In genomic region chr4:118409142-118409900, GRCm38 (mm10) we compare ENCODE assay signal across 8 mouse cellular contexts. TPM values are rescaled to one million over a fixed set of nuclear protein-coding genes. Genes with fewer than 3 reads are reported as not detected.
DNase-seq lines count a peak whose midpoint lies in the region; ATAC-seq and TF ChIP-seq lines count a peak whose summit lies in the region.

Gene Szt2 (minus strand): TSS chr4:118409273.
Gene Med8 (plus strand): TSS chr4:118409337.

- in situ Hi-C loops in ES-E14 (cut with MboI; ENCODE audit: low sequenced_read_pairs in 2 of 2, unreplicated experiment in 2 of 2), result no loop called here

- intact Hi-C loops in heart, postnatal 36 days (cut with DNase I), result loop anchor here (2.0 to 5.0 kb wide), 2 partner anchors 17 to 158 kb away; no protein-coding TSS in a partner anchor

- no peaks in the 10 kb centered on the region for H3K9me3 ChIP-seq in ES-E14 (ENCODE audit: control insufficient read depth, insufficient read depth, low read depth, low read length)
- no peaks in the 10 kb centered on the region for H3K9me3 ChIP-seq in forebrain, embryonic 16.5 days (ENCODE audit: control insufficient read depth, low read length)
- H3K9me3 ChIP-seq in lung, embryonic 14.5 days (ENCODE audit: low read depth, low read length), result no peaks in the 10 kb centered on the region

- H3K27me3 ChIP-seq in forebrain, embryonic 16.5 days (replicated peaks; ENCODE audit: control insufficient read depth, insufficient read depth, low read length), result no peaks in the 10 kb centered on the region
- H3K27me3 ChIP-seq in lung, embryonic 14.5 days (ENCODE audit: insufficient read depth, low read length), result no peaks in the 10 kb centered on the region
- H3K27me3 ChIP-seq in thymus, adult 2 months (ENCODE audit: control insufficient read depth, insufficient read depth, low read length), result no peaks in the 10 kb centered on the region

- H3K4me2 ChIP-seq in forebrain, embryonic 16.5 days (ENCODE audit: low read length), result peak within 1 kb of the TSS; percentile 82
- peak within 1 kb of the TSS; percentile 88 for H3K4me2 ChIP-seq in lung, embryonic 14.5 days

- peak within 1 kb of the TSS; percentile 92 for H3K9ac ChIP-seq in ES-E14 (ENCODE audit: insufficient read depth, low read depth, low read length, poor library complexity, severe bottlenecking)
- peak within 1 kb of the TSS; percentile 92 for H3K9ac ChIP-seq in forebrain, embryonic 16.5 days (replicated peaks; ENCODE audit: low read depth, low read length)
- peak within 1 kb of the TSS; percentile 86 for H3K9ac ChIP-seq in lung, embryonic 14.5 days

- H3K27ac ChIP-seq in ES-E14 (ENCODE audit: insufficient read depth, low read depth, low read length, poor library complexity, severe bottlenecking), result no peak within 1 kb of the TSS
- peak within 1 kb of the TSS; percentile 35 for H3K27ac ChIP-seq in forebrain, embryonic 16.5 days (ENCODE audit: low read length)
- H3K27ac ChIP-seq in layer of hippocampus, adult 2 months, result peak within 1 kb of the TSS; percentile 92
- peak within 1 kb of the TSS; percentile 60 for H3K27ac ChIP-seq in lung, embryonic 14.5 days (ENCODE audit: low read depth)
- no peak within 1 kb of the TSS for H3K27ac ChIP-seq in olfactory bulb, adult 2 months (ENCODE audit: insufficient read depth, low read depth, low read length)
- H3K27ac ChIP-seq in thymus, adult 2 months (ENCODE audit: control insufficient read depth, insufficient read depth, low read length), result peak within 1 kb of the TSS; percentile 3; the same call in 1 of the 2 replicates

- peaks cover 26% of the 10 kb centered on the region for H3K36me3 ChIP-seq in ES-E14 (ENCODE audit: control insufficient read depth, insufficient read depth, low read length, poor library complexity, severe bottlenecking)
- H3K36me3 ChIP-seq in forebrain, embryonic 16.5 days (ENCODE audit: control insufficient read depth, insufficient read depth), result peaks cover 17% of the 10 kb centered on the region
- peaks cover 44% of the 10 kb centered on the region for H3K36me3 ChIP-seq in lung, embryonic 14.5 days (ENCODE audit: insufficient read depth)
- H3K36me3 ChIP-seq in thymus, adult 2 months (ENCODE audit: control insufficient read depth, insufficient read depth, low read length), result peaks cover 21% of the 10 kb centered on the region

- ATAC-seq in forebrain, embryonic 16.5 days, result peak; percentile 96
- peak; percentile 96 for ATAC-seq in lung, embryonic 14.5 days (ENCODE audit: insufficient read depth)

- H3K4me1 ChIP-seq in ES-E14 (ENCODE audit: control insufficient read depth in 2 of 2, insufficient read depth in 2 of 2, low read length in 2 of 2, poor library complexity in 1 of 2), result peaks cover 4 to 6% of the 10 kb centered on the region in 2 experiments; a peak in 3 of 4 replicates
- H3K4me1 ChIP-seq in forebrain, embryonic 16.5 days (replicated peaks; ENCODE audit: control insufficient read depth, insufficient read depth, low read length), result peaks cover 17% of the 10 kb centered on the region
- peaks cover 5% of the 10 kb centered on the region; the same call in 1 of the 2 replicates for H3K4me1 ChIP-seq in lung, embryonic 14.5 days (ENCODE audit: insufficient read depth)
- H3K4me1 ChIP-seq in olfactory bulb, adult 2 months (ENCODE audit: control insufficient read depth, insufficient read depth, low read length), result no peaks in the 10 kb centered on the region
- peaks cover 5% of the 10 kb centered on the region for H3K4me1 ChIP-seq in thymus, adult 2 months (replicated peaks; ENCODE audit: control insufficient read depth, insufficient read depth, low read length)

- peak; percentile 89 for DNase-seq in ES-E14 (ENCODE audit: low read depth, low spot score)
- DNase-seq in cerebellum, adult 11-12 months, result peak; percentile 88
- peak; percentile 87 to 90 for DNase-seq in heart, postnatal 36 days
- peak; percentile 84 to 92 for DNase-seq in layer of hippocampus, adult 2 months (ENCODE audit: low spot score in 2 of 2)
- peak; percentile 96 for DNase-seq in lung, embryonic 14.5 days
- DNase-seq in thymus, adult 2 months, result peak; percentile 91

- peak; percentile 78 for TF ChIP-seq POLR2A in olfactory bulb, adult 2 months (IDR thresholded peaks at IDR 0.05; ENCODE audit: insufficient read depth, low read depth, low read length)
- TF ChIP-seq POLR2A in thymus, adult 2 months (IDR thresholded peaks at IDR 0.05; ENCODE audit: control insufficient read depth, extremely low read depth, insufficient read depth, low read length, poor library complexity), result peak; percentile 76; the same call in 1 of the 2 replicates

- WGBS in forebrain, embryonic 16.5 days, result under 1% methylated on average over 53 of the region's 53 CpGs
- under 1% methylated on average over 53 of the region's 53 CpGs for WGBS in lung, embryonic 14.5 days
- under 1% methylated on average over 53 of the region's 53 CpGs for WGBS in olfactory bulb, adult 2 months
- WGBS in thymus, adult 2 months, result under 1% methylated on average over 53 of the region's 53 CpGs

- peak within 1 kb of the TSS; percentile 79 to 99 for H3K4me3 ChIP-seq in ES-E14 (ENCODE audit: insufficient read depth in 1 of 2, low read depth in 1 of 2, low read length in 2 of 2, poor library complexity in 1 of 2, severe bottlenecking in 1 of 2)
- H3K4me3 ChIP-seq in forebrain, embryonic 16.5 days (replicated peaks; ENCODE audit: low read length), result peak within 1 kb of the TSS; percentile 95
- peak within 1 kb of the TSS; percentile 86 for H3K4me3 ChIP-seq in layer of hippocampus, adult 2 months
- H3K4me3 ChIP-seq in lung, embryonic 14.5 days (ENCODE audit: low read depth, low read length), result peak within 1 kb of the TSS; percentile 92
- H3K4me3 ChIP-seq in olfactory bulb, adult 2 months (ENCODE audit: insufficient read depth, low read depth, low read length), result peak within 1 kb of the TSS; percentile 66
- H3K4me3 ChIP-seq in thymus, adult 2 months (ENCODE audit: control insufficient read depth, insufficient read depth, low read length), result peak within 1 kb of the TSS; percentile 82

- TF ChIP-seq CTCF in layer of hippocampus, adult 2 months (conservative IDR thresholded peaks at IDR 0.05), result no peak
- no peak for TF ChIP-seq CTCF in lung, embryonic 14.5 days (IDR thresholded peaks at IDR 0.05; ENCODE audit: low read depth)
- no peak for TF ChIP-seq CTCF in olfactory bulb, adult 2 months (IDR thresholded peaks at IDR 0.05; ENCODE audit: insufficient read depth, low read depth, low read length)
- TF ChIP-seq CTCF in thymus, adult 2 months (IDR thresholded peaks at IDR 0.05; ENCODE audit: borderline replicate concordance, control insufficient read depth, extremely low read depth, insufficient read depth, low read length, poor library complexity), result peak; percentile 36; the same call in 1 of the 2 replicates

TF ChIP-seq in ES-E14, 5 proteins besides CTCF, POLR2A, EP300 and RAD21:
- TF ChIP-seq ZC3H11A (IDR thresholded peaks at IDR 0.05; ENCODE audit: borderline replicate concordance, low read depth, low read length) (no peak), HCFC1 (IDR thresholded peaks at IDR 0.05; ENCODE audit: borderline replicate concordance, insufficient read depth, low read length) (peak; percentile 53; the same call in 1 of the 2 replicates)

RNA-seq across cellular contexts. Expression of gene Szt2, which starts in this region (rescaled TPM):
- 17.4 and 26.6 TPM in 2 replicates for total RNA-seq in ES-E14 (2012; rRNA removed)
- polyA plus RNA-seq in forebrain, embryonic 16.5 days (2015; fragmentation: Nextera tagmentation; extraction: Ambion mirVana), result 10.2 and 11.6 TPM in 2 replicates
- 10 to 100 TPM; 11.2 to 12.9 TPM for total RNA-seq in heart, postnatal 36 days (2021)
- 10 to 100 TPM; 41.7 to 46.9 TPM for total RNA-seq in layer of hippocampus, adult 2 months (2021)
- 11.1 and 11.7 TPM in 2 replicates for polyA plus RNA-seq in lung, embryonic 14.5 days (2014; fragmentation: Nextera tagmentation; extraction: Ambion mirVana)
- polyA plus RNA-seq in olfactory bulb, adult 2 months (2012; ENCODE audit: insufficient read depth, insufficient read length, low replicate concordance, missing spikeins), result not detected in 2 replicates
- 90.6 and 96.7 TPM in 2 replicates for polyA plus RNA-seq in thymus, adult 2 months (2012; rRNA removed)

RNA-seq across cellular contexts. Expression of gene Med8, which starts in this region (rescaled TPM):
- total RNA-seq in ES-E14 (2012; rRNA removed), result 56.5 and 74.1 TPM in 2 replicates
- polyA plus RNA-seq in forebrain, embryonic 16.5 days (2015; fragmentation: Nextera tagmentation; extraction: Ambion mirVana), result 113 and 116 TPM in 2 replicates
- total RNA-seq in heart, postnatal 36 days (2021), result 10 to 100 TPM; 36.7 to 44.2 TPM
- total RNA-seq in layer of hippocampus, adult 2 months (2021), result 10 to 100 TPM; 56.4 to 56.6 TPM
- 94.1 and 96.4 TPM in 2 replicates for polyA plus RNA-seq in lung, embryonic 14.5 days (2014; fragmentation: Nextera tagmentation; extraction: Ambion mirVana)
- not detected in 2 replicates for polyA plus RNA-seq in olfactory bulb, adult 2 months (2012; ENCODE audit: insufficient read depth, insufficient read length, low replicate concordance, missing spikeins)
- polyA plus RNA-seq in thymus, adult 2 months (2012; rRNA removed), result 40.1 and 40.8 TPM in 2 replicates

Comparison
In these comparisons a context has a peak if more than half of its experiments do, and no peak if none do; other contexts are left out.
1. H3K27ac ChIP-seq: peak in forebrain, embryonic 16.5 days (single experiment), layer of hippocampus, adult 2 months (single experiment), lung, embryonic 14.5 days (single experiment) and thymus, adult 2 months (single experiment); none in ES-E14 (single experiment) and olfactory bulb, adult 2 months (single experiment).
2. Peak in every context shown above with its lines, with median percentiles within 50 percentile points of each other: DNase-seq, H3K4me3 ChIP-seq and H3K9ac ChIP-seq.